Mouse (Mus musculus) heart, postnatal 0 days (tissue): ENCODE measurements around the gene Mmp15.

ENCODE experiments used
- CTCF ChIP-seq: IDR thresholded peaks from 2 replicates; pipeline ENCODE4 v1.5.1; 2016; ENCODE audit warnings: antibody characterized with exemption, control low read depth, low read depth
- EP300 ChIP-seq: IDR thresholded peaks from 2 replicates; pipeline ENCODE4 v1.6.1; 2016; ENCODE audit warnings: antibody characterized with exemption, low read depth

GRCm38 (mm10) chr8:95335706-95336105 lies 16.4 kb upstream of the Mmp15 start:
- TF ChIP-seq EP300, result no peak
- no peak for TF ChIP-seq CTCF
